Mouse (Mus musculus) cerebellum, postnatal 14 days (tissue): ENCODE results near the gene Zfp169.

Experiments used
- DNase-seq, 2 experiments: peaks; one replicate each; pipeline ENCODE4 v3.0.0; 2021; ENCODE audit warnings: mixed read lengths in 2 of 2

Gene Zfp169

GRCm38 (mm10) chr13:48515861-48516260 lies 2.6 kb upstream of the Zfp169 start:
- no peak for DNase-seq

- DNase-seq = no peak
These were observed 4.6 kb downstream of the Zfp169 start for GRCm38 (mm10) chr13:48508661-48509060.

GRCm38 (mm10) chr13:48502422-48502821 lies 10.8 kb downstream of the Zfp169 start:
- no peak for DNase-seq

GRCm38 (mm10) chr13:48498676-48499075 lies 14.6 kb downstream of the Zfp169 start:
- DNase-seq = peak; percentile 11 to 26

GRCm38 (mm10) chr13:48497693-48498221 lies 15.5 kb downstream of the Zfp169 start:
- DNase-seq = peak; percentile 81 to 86

- DNase-seq = no peak
These were observed 20.1 kb downstream of the Zfp169 start for GRCm38 (mm10) chr13:48493183-48493582.

GRCm38 (mm10) chr13:48490396-48491182 lies 22.7 kb downstream of the Zfp169 start:
- no peak for DNase-seq

GRCm38 (mm10) chr13:48483606-48484005 lies 29.6 kb downstream of the Zfp169 start:
- no peak for DNase-seq

GRCm38 (mm10) chr13:48468656-48469180 lies 44.5 kb downstream of the Zfp169 start:
- no peak for DNase-seq

GRCm38 (mm10) chr13:48466186-48466585 lies 47.1 kb downstream of the Zfp169 start:
- no peak for DNase-seq

- DNase-seq = peak; percentile 84 to 90
These were observed 49.1 kb downstream of the Zfp169 start for GRCm38 (mm10) chr13:48464170-48464569.

GRCm38 (mm10) chr13:48459280-48459679 lies 54.0 kb downstream of the Zfp169 start:
- DNase-seq = no peak

GRCm38 (mm10) chr13:48448119-48448518 lies 65.1 kb downstream of the Zfp169 start:
- no peak for DNase-seq

- no peak for DNase-seq
These were observed 69.3 kb downstream of the Zfp169 start for GRCm38 (mm10) chr13:48443996-48444395.

GRCm38 (mm10) chr13:48438321-48438720 lies 74.9 kb downstream of the Zfp169 start:
- no peak for DNase-seq
